Mouse (Mus musculus): ENCODE measurements around the gene Olah. TPM values are rescaled to one million over a fixed set of nuclear protein-coding genes. Genes with fewer than 3 reads are reported as not detected.
A peak's percentile ranks its signal among the peaks of the same experiment; 100 is the strongest.

Olah gene
- total and polyA plus RNA-seq, 3 experiments, result not detected

GRCm38 (mm10) chr2:3423841-3424578 lies 27.0 kb upstream of the Olah start, which contains the start of gene Dclre1c (continued):
- TF ChIP-seq BHLHE40 (IDR thresholded peaks at IDR 0.05; ENCODE audit: borderline replicate concordance, low read depth, low read length) (peak; percentile 98), MAX (IDR thresholded peaks at IDR 0.05; ENCODE audit: low read length) (0 out of 2 replicates have a peak, but pooled peaks have one; percentile 54), MEF2A (IDR thresholded peaks at IDR 0.05; ENCODE audit: extremely low read depth, insufficient replicate concordance, low read depth, low read length, poor library complexity, severe bottlenecking) (no peak)

GRCm38 (mm10) chr2:3422548-3422947 lies 25.5 kb upstream of the Olah start, which contains the start of gene Meig1:
Gene Meig1, minus strand, starts transcription at chr2:3422648.
- H3K27ac ChIP-seq (ENCODE audit: control insufficient read depth, low read depth, low read length), result peak within 1 kb of the TSS; percentile 19
- peak within 1 kb of the TSS; percentile 42 for H3K9ac ChIP-seq (ENCODE audit: control insufficient read depth, low read depth, low read length, poor library complexity, severe bottlenecking)

GRCm38 (mm10) chr2:3420157-3420556 lies 23.1 kb upstream of the Olah start:
- H3K79me2 ChIP-seq (ENCODE audit: control insufficient read depth, insufficient read depth, low read length, poor library complexity), result peaks cover 7% of the 10 kb centered on the region
- no peaks in the 10 kb centered on the region for H3K27me3 ChIP-seq (ENCODE audit: control insufficient read depth in 1 of 2, insufficient read depth in 2 of 2, low read length in 2 of 2)
- peaks cover 0 to 12% of the 10 kb centered on the region in 2 experiments; a peak in 2 of 4 replicates for H3K36me3 ChIP-seq (ENCODE audit: control insufficient read depth in 1 of 2, insufficient read depth in 2 of 2, low read length in 2 of 2)
- no peak for TF ChIP-seq MYB (IDR thresholded peaks at IDR 0.05; ENCODE audit: low read depth, low read length)
- no peak for TF ChIP-seq UBTF (IDR thresholded peaks at IDR 0.05; ENCODE audit: borderline replicate concordance, insufficient read depth, low read depth, low read length)
- no peak for TF ChIP-seq USF2 (IDR thresholded peaks at IDR 0.05; ENCODE audit: borderline replicate concordance in 1 of 2, insufficient read depth in 1 of 2, low read depth in 1 of 2, low read length in 2 of 2)
- no peak for TF ChIP-seq CHD2 (IDR thresholded peaks at IDR 0.05; ENCODE audit: low read length)
- TF ChIP-seq RAD21 (IDR thresholded peaks at IDR 0.05; ENCODE audit: low read depth, low read length), result no peak
- no peak for TF ChIP-seq POLR2A (IDR thresholded peaks at IDR 0.05; ENCODE audit: control insufficient read depth in 1 of 2, insufficient read depth in 1 of 2, low read depth in 1 of 2, low read length in 2 of 2, poor library complexity in 1 of 2)
- no peak for TF ChIP-seq GABPA (IDR thresholded peaks at IDR 0.05; ENCODE audit: low read depth, low read length)
- no peak for TF ChIP-seq TBP (IDR thresholded peaks at IDR 0.05; ENCODE audit: low read depth, low read length)
- no peak for TF ChIP-seq CTCF (IDR thresholded peaks at IDR 0.05 in 2 of 3, conservative IDR thresholded peaks at IDR 0.05 in 1 of 3; ENCODE audit: control insufficient read depth in 1 of 3, insufficient read depth in 1 of 3, low read depth in 2 of 3, low read length in 3 of 3, poor library complexity in 1 of 3, severe bottlenecking in 1 of 3)
- TF ChIP-seq BHLHE40 (IDR thresholded peaks at IDR 0.05; ENCODE audit: borderline replicate concordance, low read depth, low read length), result no peak
- TF ChIP-seq ZKSCAN1 (IDR thresholded peaks at IDR 0.05; ENCODE audit: low read depth, low read length), result no peak
- no peak for TF ChIP-seq POLR2AphosphoS5 (IDR thresholded peaks at IDR 0.05; ENCODE audit: borderline replicate concordance, low read depth, low read length)
- no peak for TF ChIP-seq MYC (IDR thresholded peaks at IDR 0.05; ENCODE audit: low read depth, low read length)
- no peak for TF ChIP-seq TAL1 (IDR thresholded peaks at IDR 0.05; ENCODE audit: low read length)
- TF ChIP-seq KAT2A (conservative IDR thresholded peaks at IDR 0.05; ENCODE audit: low read depth, low read length), result no peak
- DNase-seq (ENCODE audit: low read depth, low spot score), result no peak
- H3K4me1 ChIP-seq (ENCODE audit: control insufficient read depth in 1 of 2, insufficient read depth in 2 of 2, low read length in 2 of 2), result peaks cover 2 to 14% of the 10 kb centered on the region in 2 experiments; a peak in 3 of 4 replicates
- H3K9ac ChIP-seq (ENCODE audit: control insufficient read depth, low read depth, low read length, poor library complexity, severe bottlenecking), result no peak overlapping the region
- H3K4me3 ChIP-seq (ENCODE audit: control insufficient read depth in 1 of 2, insufficient read depth in 1 of 2, low read depth in 2 of 2, low read length in 2 of 2), result no peak overlapping the region
- no peak overlapping the region for H3K27ac ChIP-seq (ENCODE audit: control insufficient read depth, low read depth, low read length)
- no peaks in the 10 kb centered on the region for H3K9me3 ChIP-seq (replicated peaks; ENCODE audit: insufficient read depth, low read length)

More at GRCm38 (mm10) chr2:3422548-3422947, 25.5 kb upstream of the Olah start, which contains the start of gene Meig1:
- DNase-seq (ENCODE audit: low read depth, low spot score), result no peak
- H3K27me3 ChIP-seq (ENCODE audit: control insufficient read depth in 1 of 2, insufficient read depth in 2 of 2, low read length in 2 of 2), result no peaks in the 10 kb centered on the region
- H3K4me1 ChIP-seq (ENCODE audit: control insufficient read depth in 1 of 2, insufficient read depth in 2 of 2, low read length in 2 of 2), result peaks cover 2 to 14% of the 10 kb centered on the region in 2 experiments; a peak in 3 of 4 replicates
- H3K9me3 ChIP-seq (replicated peaks; ENCODE audit: insufficient read depth, low read length), result no peaks in the 10 kb centered on the region
- peaks cover 0 to 14% of the 10 kb centered on the region in 2 experiments; a peak in 2 of 4 replicates for H3K36me3 ChIP-seq (ENCODE audit: control insufficient read depth in 1 of 2, insufficient read depth in 2 of 2, low read length in 2 of 2)
- peak within 1 kb of the TSS; percentile 46 to 58 for H3K4me3 ChIP-seq (ENCODE audit: control insufficient read depth in 1 of 2, insufficient read depth in 1 of 2, low read depth in 2 of 2, low read length in 2 of 2)
- peaks cover 7% of the 10 kb centered on the region for H3K79me2 ChIP-seq (ENCODE audit: control insufficient read depth, insufficient read depth, low read length, poor library complexity)
- no peak for TF ChIP-seq SMC3 (IDR thresholded peaks at IDR 0.05; ENCODE audit: low read depth, low read length)
- TF ChIP-seq GABPA (IDR thresholded peaks at IDR 0.05; ENCODE audit: low read depth, low read length), result no peak
- no peak for TF ChIP-seq CHD2 (IDR thresholded peaks at IDR 0.05; ENCODE audit: low read length)
- TF ChIP-seq ETS1 (IDR thresholded peaks at IDR 0.05; ENCODE audit: low read depth, low read length), result no peak
- no peak for TF ChIP-seq POLR2AphosphoS5 (IDR thresholded peaks at IDR 0.05; ENCODE audit: borderline replicate concordance, low read depth, low read length)
- no peak for TF ChIP-seq ZNF384 (IDR thresholded peaks at IDR 0.05; ENCODE audit: low read depth, low read length)
- TF ChIP-seq TBP (IDR thresholded peaks at IDR 0.05; ENCODE audit: low read depth, low read length), result no peak
- no peak for TF ChIP-seq MAFK (IDR thresholded peaks at IDR 0.05; ENCODE audit: borderline replicate concordance, low read depth, low read length)
- TF ChIP-seq JUND (IDR thresholded peaks at IDR 0.05; ENCODE audit: low read depth, low read length), result no peak
- no peak for TF ChIP-seq TAL1 (IDR thresholded peaks at IDR 0.05; ENCODE audit: low read length)
- TF ChIP-seq UBTF (IDR thresholded peaks at IDR 0.05; ENCODE audit: borderline replicate concordance, insufficient read depth, low read depth, low read length), result no peak
- no peak for TF ChIP-seq ELF1 (IDR thresholded peaks at IDR 0.05; ENCODE audit: low read depth, low read length)
- TF ChIP-seq NELFE (IDR thresholded peaks at IDR 0.05; ENCODE audit: low read depth, low read length), result no peak
- TF ChIP-seq CTCF (IDR thresholded peaks at IDR 0.05 in 2 of 3, conservative IDR thresholded peaks at IDR 0.05 in 1 of 3; ENCODE audit: control insufficient read depth in 1 of 3, insufficient read depth in 1 of 3, low read depth in 2 of 3, low read length in 3 of 3, poor library complexity in 1 of 3, severe bottlenecking in 1 of 3), result no peak
- TF ChIP-seq EP300 (IDR thresholded peaks at IDR 0.05; ENCODE audit: low read depth in 1 of 2, low read length in 2 of 2), result no peak
- no peak for TF ChIP-seq USF1 (IDR thresholded peaks at IDR 0.05; ENCODE audit: low read depth, low read length)
- TF ChIP-seq CHD1 (IDR thresholded peaks at IDR 0.05; ENCODE audit: low read depth, low read length), result no peak
- no peak for TF ChIP-seq BHLHE40 (IDR thresholded peaks at IDR 0.05; ENCODE audit: borderline replicate concordance, low read depth, low read length)
